Mouse (Mus musculus): ENCODE data around the gene Ccdc60. TPM values are rescaled to one million over a fixed set of nuclear protein-coding genes. Genes with fewer than 3 reads are reported as not detected.

Gene Ccdc60
- polyA plus RNA-seq, 1 experiment, result not detected

- no peak overlapping the region for H3K4me3 ChIP-seq (replicated peaks)
- TF ChIP-seq GATA1 (IDR thresholded peaks at IDR 0.05; ENCODE audit: low read length), result no peak
- TF ChIP-seq TAL1 (IDR thresholded peaks at IDR 0.05; ENCODE audit: low read length), result no peak
- H3K4me1 ChIP-seq (ENCODE audit: control insufficient read depth), result no peaks in the 10 kb centered on the region
- H3K9me3 ChIP-seq (ENCODE audit: control insufficient read depth, low read length), result peaks cover 6% of the 10 kb centered on the region
- no peaks in the 10 kb centered on the region for H3K36me3 ChIP-seq (ENCODE audit: control insufficient read depth)
- H3K27me3 ChIP-seq (ENCODE audit: control insufficient read depth), result no peaks in the 10 kb centered on the region
Observed at GRCm38 (mm10) chr5:116219288-116219687, 69.5 kb downstream of the Ccdc60 start.

- Histone ChIP-seq H3K4me1 (ENCODE audit: control insufficient read depth) (no peaks in the 10 kb centered on the region), H3K9me3 (ENCODE audit: control insufficient read depth, low read length) (peaks cover 4% of the 10 kb centered on the region; the same call in 1 of the 2 replicates), H3K27me3 (ENCODE audit: control insufficient read depth) (no peaks in the 10 kb centered on the region), H3K4me3 (replicated peaks) (no peak overlapping the region), H3K36me3 (ENCODE audit: control insufficient read depth) (no peaks in the 10 kb centered on the region)
- TF ChIP-seq GATA1 (IDR thresholded peaks at IDR 0.05; ENCODE audit: low read length), result no peak
- no peak for TF ChIP-seq TAL1 (IDR thresholded peaks at IDR 0.05; ENCODE audit: low read length)
Observed at GRCm38 (mm10) chr5:116212706-116213105, 76.1 kb downstream of the Ccdc60 start.

- no peaks in the 10 kb centered on the region for H3K27me3 ChIP-seq (ENCODE audit: control insufficient read depth)
- TF ChIP-seq TAL1 (IDR thresholded peaks at IDR 0.05; ENCODE audit: low read length) (no peak), GATA1 (IDR thresholded peaks at IDR 0.05; ENCODE audit: low read length) (no peak)
- H3K4me1 ChIP-seq (ENCODE audit: control insufficient read depth), result no peaks in the 10 kb centered on the region
- peaks cover 5% of the 10 kb centered on the region; the same call in 1 of the 2 replicates for H3K9me3 ChIP-seq (ENCODE audit: control insufficient read depth, low read length)
- no peaks in the 10 kb centered on the region for H3K36me3 ChIP-seq (ENCODE audit: control insufficient read depth)
- H3K4me3 ChIP-seq (replicated peaks), result no peak overlapping the region
Observed at GRCm38 (mm10) chr5:116209378-116210091, 79.2 kb downstream of the Ccdc60 start.

- no peaks in the 10 kb centered on the region for H3K27me3 ChIP-seq (ENCODE audit: control insufficient read depth)
- no peaks in the 10 kb centered on the region for H3K4me1 ChIP-seq (ENCODE audit: control insufficient read depth)
- TF ChIP-seq GATA1 (IDR thresholded peaks at IDR 0.05; ENCODE audit: low read length) (no peak), TAL1 (IDR thresholded peaks at IDR 0.05; ENCODE audit: low read length) (no peak)
- H3K4me3 ChIP-seq (replicated peaks), result no peak overlapping the region
- no peaks in the 10 kb centered on the region for H3K36me3 ChIP-seq (ENCODE audit: control insufficient read depth)
- H3K9me3 ChIP-seq (ENCODE audit: control insufficient read depth, low read length), result peaks cover 6% of the 10 kb centered on the region; the same call in 1 of the 2 replicates
Observed at GRCm38 (mm10) chr5:116208741-116209368, 79.9 kb downstream of the Ccdc60 start.

- peaks cover 2% of the 10 kb centered on the region; the same call in 1 of the 2 replicates for H3K9me3 ChIP-seq (ENCODE audit: control insufficient read depth, low read length)
- H3K36me3 ChIP-seq (ENCODE audit: control insufficient read depth), result no peaks in the 10 kb centered on the region
- H3K4me3 ChIP-seq (replicated peaks), result no peak overlapping the region
- no peaks in the 10 kb centered on the region for H3K4me1 ChIP-seq (ENCODE audit: control insufficient read depth)
- no peaks in the 10 kb centered on the region for H3K27me3 ChIP-seq (ENCODE audit: control insufficient read depth)
- TF ChIP-seq TAL1 (IDR thresholded peaks at IDR 0.05; ENCODE audit: low read length) (no peak), GATA1 (IDR thresholded peaks at IDR 0.05; ENCODE audit: low read length) (no peak)
Observed at GRCm38 (mm10) chr5:116202692-116203091, 86.1 kb downstream of the Ccdc60 start.

- TF ChIP-seq TAL1 (IDR thresholded peaks at IDR 0.05; ENCODE audit: low read length) (no peak), GATA1 (IDR thresholded peaks at IDR 0.05; ENCODE audit: low read length) (no peak)
- Histone ChIP-seq H3K4me3 (replicated peaks) (no peak overlapping the region), H3K27me3 (ENCODE audit: control insufficient read depth) (no peaks in the 10 kb centered on the region), H3K4me1 (ENCODE audit: control insufficient read depth) (no peaks in the 10 kb centered on the region), H3K9me3 (ENCODE audit: control insufficient read depth, low read length) (no peaks in the 10 kb centered on the region), H3K36me3 (ENCODE audit: control insufficient read depth) (no peaks in the 10 kb centered on the region)
Observed at GRCm38 (mm10) chr5:116194499-116194898, 94.3 kb downstream of the Ccdc60 start.

- H3K36me3 ChIP-seq (ENCODE audit: control insufficient read depth), result no peaks in the 10 kb centered on the region
- TF ChIP-seq GATA1 (IDR thresholded peaks at IDR 0.05; ENCODE audit: low read length) (no peak), TAL1 (IDR thresholded peaks at IDR 0.05; ENCODE audit: low read length) (no peak)
- no peaks in the 10 kb centered on the region for H3K9me3 ChIP-seq (ENCODE audit: control insufficient read depth, low read length)
- no peak overlapping the region for H3K4me3 ChIP-seq (replicated peaks)
- no peaks in the 10 kb centered on the region for H3K4me1 ChIP-seq (ENCODE audit: control insufficient read depth)
- no peaks in the 10 kb centered on the region for H3K27me3 ChIP-seq (ENCODE audit: control insufficient read depth)
Observed at GRCm38 (mm10) chr5:116192693-116193092, 96.1 kb downstream of the Ccdc60 start.

- TF ChIP-seq TAL1 (IDR thresholded peaks at IDR 0.05; ENCODE audit: low read length), result no peak
- no peak for TF ChIP-seq GATA1 (IDR thresholded peaks at IDR 0.05; ENCODE audit: low read length)
- Histone ChIP-seq H3K4me3 (replicated peaks) (no peak overlapping the region), H3K9me3 (ENCODE audit: control insufficient read depth, low read length) (no peaks in the 10 kb centered on the region; the same call in 1 of the 2 replicates), H3K36me3 (ENCODE audit: control insufficient read depth) (no peaks in the 10 kb centered on the region), H3K27me3 (ENCODE audit: control insufficient read depth) (no peaks in the 10 kb centered on the region), H3K4me1 (ENCODE audit: control insufficient read depth) (no peaks in the 10 kb centered on the region)
Observed at GRCm38 (mm10) chr5:116191596-116191995, 97.2 kb downstream of the Ccdc60 start.

GRCm38 (mm10) chr5:116189818-116190217 is 99.0 kb downstream of the Ccdc60 start:
- no peaks in the 10 kb centered on the region; the same call in 1 of the 2 replicates for H3K9me3 ChIP-seq (ENCODE audit: control insufficient read depth, low read length)
- no peaks in the 10 kb centered on the region for H3K4me1 ChIP-seq (ENCODE audit: control insufficient read depth)
- no peak for TF ChIP-seq GATA1 (IDR thresholded peaks at IDR 0.05; ENCODE audit: low read length)
- no peak for TF ChIP-seq TAL1 (IDR thresholded peaks at IDR 0.05; ENCODE audit: low read length)
- no peak overlapping the region for H3K4me3 ChIP-seq (replicated peaks)
- H3K36me3 ChIP-seq (ENCODE audit: control insufficient read depth), result no peaks in the 10 kb centered on the region
- no peaks in the 10 kb centered on the region for H3K27me3 ChIP-seq (ENCODE audit: control insufficient read depth)

Measured in erythroblast, embryonic 14.5 days (primary cell).